Mouse (Mus musculus) retina, postnatal 1 day (tissue): ENCODE measurements at regions not wholly inside any gene's neighbourhood (a gene's known extent, or its start where the extent isn't known, plus 50 kb on each side); places are given as distances from the start of the nearest gene placed in this dataset.

Experiments
- DNase-seq: peaks from one replicate; pipeline ENCODE4 v3.0.0-alpha.2; 2012

- DNase-seq, result no peak
These were observed 72.7 kb upstream of the Id2 start for GRCm38 (mm10) chr12:25169611-25170010.

GRCm38 (mm10) chr12:25168213-25168545, 71.2 kb upstream of the Id2 start:
- DNase-seq, result no peak

GRCm38 (mm10) chr12:25167504-25168212, 70.7 kb upstream of the Id2 start:
- no peak for DNase-seq

- no peak for DNase-seq
These were observed 69.6 kb upstream of the Id2 start for GRCm38 (mm10) chr12:25166525-25166924.

- no peak for DNase-seq
These were observed 68.7 kb upstream of the Id2 start for GRCm38 (mm10) chr12:25165650-25166049.

- no peak for DNase-seq
These were observed 67.8 kb upstream of the Id2 start for GRCm38 (mm10) chr12:25164724-25165123.

GRCm38 (mm10) chr12:25163541-25163940, 66.6 kb upstream of the Id2 start:
- peak; percentile 83 for DNase-seq

- DNase-seq, result no peak
These were observed 65.9 kb upstream of the Id2 start for GRCm38 (mm10) chr12:25162843-25163242.

- no peak for DNase-seq
These were observed 65.0 kb upstream of the Id2 start for GRCm38 (mm10) chr12:25161939-25162338.

GRCm38 (mm10) chr12:25160990-25161843, 64.3 kb upstream of the Id2 start:
- DNase-seq, result peak; percentile 58

- DNase-seq, result no peak
These were observed 62.2 kb upstream of the Id2 start for GRCm38 (mm10) chr12:25159091-25159490.

GRCm38 (mm10) chr12:25157238-25157637, 60.3 kb upstream of the Id2 start:
- DNase-seq, result no peak

- DNase-seq, result peak; percentile 44
These were observed 58.5 kb upstream of the Id2 start for GRCm38 (mm10) chr12:25155396-25155795.

GRCm38 (mm10) chr12:25148099-25148498, 51.2 kb upstream of the Id2 start:
- no peak for DNase-seq
